ENCODE assay signal across 11 mouse cellular contexts in the genomic region with DNA sequence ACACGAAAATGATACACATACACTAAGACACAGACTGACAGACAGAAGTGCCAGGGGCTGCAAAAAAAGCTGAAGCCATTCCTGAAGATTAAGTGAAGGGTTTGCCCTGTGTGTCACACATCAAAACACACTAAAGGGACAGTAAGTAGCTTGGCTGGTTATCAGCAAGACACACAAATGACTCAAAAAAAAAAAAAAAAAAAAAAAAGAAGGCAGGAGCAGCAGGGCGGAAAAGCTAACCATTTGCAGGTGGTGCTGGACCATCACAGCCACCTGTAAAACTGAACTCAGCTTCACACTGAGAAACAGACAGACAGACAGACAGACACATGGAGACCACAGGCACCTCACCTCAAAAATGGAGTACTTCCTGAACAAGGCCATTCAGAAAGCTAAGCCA. TPM values are rescaled to one million over a fixed set of nuclear protein-coding genes. Genes with fewer than 3 reads are reported as not detected.
DNase-seq lines count a peak whose midpoint lies in the region; ATAC-seq and TF ChIP-seq lines count a peak whose summit lies in the region.
"Had no signal": no experiment of that assay in that cellular context is flagged by ENCODE, and none has a peak within 500 bp of the region (broad histone marks: within the 10 kb centered on the region; RNA-seq: fewer than 3 reads in every experiment).

No protein-coding gene starts in this region.

- H3K4me3 ChIP-seq in limb, embryonic 11.5 days (ENCODE audit: low read depth, low read length): no peak overlapping the region
- no peak overlapping the region for H3K4me3 ChIP-seq in limb, embryonic 10.5 days
- peak overlapping the region; percentile 13; the same call in 1 of the 2 replicates for H3K4me3 ChIP-seq in embryonic facial prominence, embryonic 13.5 days
- no peak overlapping the region for H3K4me3 ChIP-seq in intestine, embryonic 15.5 days (replicated peaks)
- H3K4me3 ChIP-seq in myocyte: no peak overlapping the region
- H3K4me3 ChIP-seq: left cerebral cortex, adult 2 months had no signal

- no peak for DNase-seq in limb, embryonic 11.5 days (ENCODE audit: low spot score)
- no peak for DNase-seq in limb, embryonic 10.5 days (ENCODE audit: low spot score)
- DNase-seq in right cerebral cortex, adult 2 months (ENCODE audit: low spot score in 2 of 2): no peak
- no peak for DNase-seq in kidney, adult 9 months
- no peak for DNase-seq in cerebellum, postnatal 14 days
- DNase-seq: cerebellum, adult 18-20 months; thymus, postnatal 25 days had no signal

- no peaks in the 10 kb centered on the region for H3K27me3 ChIP-seq in limb, embryonic 11.5 days (ENCODE audit: control insufficient read depth, insufficient read depth, low read length)
- H3K27me3 ChIP-seq in limb, embryonic 10.5 days (ENCODE audit: low read depth, poor library complexity, severe bottlenecking): no peaks in the 10 kb centered on the region
- H3K27me3 ChIP-seq in embryonic facial prominence, embryonic 13.5 days: no peaks in the 10 kb centered on the region
- H3K27me3 ChIP-seq in intestine, embryonic 15.5 days (replicated peaks): no peaks in the 10 kb centered on the region
- no peaks in the 10 kb centered on the region for H3K27me3 ChIP-seq in myocyte (ENCODE audit: control insufficient read depth, insufficient read depth, insufficient read length)

- H3K9me3 ChIP-seq in limb, embryonic 11.5 days (ENCODE audit: control insufficient read depth, low read length): no peaks in the 10 kb centered on the region
- no peaks in the 10 kb centered on the region for H3K9me3 ChIP-seq in limb, embryonic 10.5 days (replicated peaks)
- no peaks in the 10 kb centered on the region for H3K9me3 ChIP-seq in embryonic facial prominence, embryonic 13.5 days
- no peaks in the 10 kb centered on the region for H3K9me3 ChIP-seq in intestine, embryonic 15.5 days

- no peak for ATAC-seq in limb, embryonic 11.5 days (ENCODE audit: insufficient number of reproducible peaks, low FRiP score, low TSS enrichment, low read depth)
- no peak for ATAC-seq in embryonic facial prominence, embryonic 13.5 days (ENCODE audit: insufficient number of reproducible peaks, insufficient read depth, low FRiP score, low TSS enrichment, low read depth)
- no peak for ATAC-seq in intestine, embryonic 15.5 days

- H3K36me3 ChIP-seq in limb, embryonic 11.5 days (ENCODE audit: control insufficient read depth, insufficient read depth, low read length): peaks cover 6% of the 10 kb centered on the region; the same call in 1 of the 2 replicates
- H3K36me3 ChIP-seq in limb, embryonic 10.5 days: peaks cover 52% of the 10 kb centered on the region
- H3K36me3 ChIP-seq in embryonic facial prominence, embryonic 13.5 days: peaks cover 31% of the 10 kb centered on the region
- peaks cover 15% of the 10 kb centered on the region for H3K36me3 ChIP-seq in intestine, embryonic 15.5 days
- peaks cover 13% of the 10 kb centered on the region for H3K36me3 ChIP-seq in myocyte (ENCODE audit: control insufficient read depth, insufficient read depth)

- 0 out of 2 replicates have a peak, but pooled peaks cover 8% of the 10 kb centered on the region for H3K4me1 ChIP-seq in limb, embryonic 11.5 days (ENCODE audit: control insufficient read depth, insufficient read depth, low read length)
- H3K4me1 ChIP-seq in limb, embryonic 10.5 days: peaks cover 19% of the 10 kb centered on the region
- peaks cover 22% of the 10 kb centered on the region for H3K4me1 ChIP-seq in embryonic facial prominence, embryonic 13.5 days
- peaks cover 11% of the 10 kb centered on the region; the same call in 1 of the 2 replicates for H3K4me1 ChIP-seq in intestine, embryonic 15.5 days (replicated peaks)

- 0 out of 2 replicates have a peak overlapping the region, but pooled peaks have one; percentile 5 for H3K4me2 ChIP-seq in limb, embryonic 11.5 days (ENCODE audit: low read depth, severe bottlenecking)
- H3K4me2 ChIP-seq in embryonic facial prominence, embryonic 13.5 days: peak overlapping the region; percentile 64
- peak overlapping the region; percentile 78; the same call in 1 of the 2 replicates for H3K4me2 ChIP-seq in intestine, embryonic 15.5 days (replicated peaks)
- H3K4me2 ChIP-seq in myocyte (ENCODE audit: low read depth): peak overlapping the region; percentile 75

- H3ac ChIP-seq in myocyte (ENCODE audit: control insufficient read depth, insufficient read length): no peak overlapping the region

- peaks cover 61% of the 10 kb centered on the region for H3K79me2 ChIP-seq in myocyte (ENCODE audit: control insufficient read depth, insufficient read depth)

- TF ChIP-seq POLR2A in myocyte (IDR thresholded peaks at IDR 0.05; ENCODE audit: insufficient read length, low read depth): no peak

- H3K27ac ChIP-seq in limb, embryonic 11.5 days (replicated peaks; ENCODE audit: low read depth, low read length): no peak overlapping the region
- no peak overlapping the region for H3K27ac ChIP-seq in limb, embryonic 10.5 days
- no peak overlapping the region for H3K27ac ChIP-seq in embryonic facial prominence, embryonic 13.5 days
- no peak overlapping the region for H3K27ac ChIP-seq in intestine, embryonic 15.5 days
- H3K27ac ChIP-seq: left cerebral cortex, adult 2 months had no signal

- H3K9ac ChIP-seq in limb, embryonic 11.5 days (ENCODE audit: low read length): no peak overlapping the region
- no peak overlapping the region for H3K9ac ChIP-seq in embryonic facial prominence, embryonic 13.5 days
- H3K9ac ChIP-seq in intestine, embryonic 15.5 days: no peak overlapping the region

- WGBS in limb, embryonic 11.5 days: 80% methylated on average over 2 of the region's 2 CpGs
- 88% methylated on average over 2 of the region's 2 CpGs for WGBS in limb, embryonic 10.5 days
- 80% methylated on average over 2 of the region's 2 CpGs for WGBS in embryonic facial prominence, embryonic 13.5 days
- WGBS in intestine, embryonic 15.5 days: 79% methylated on average over 2 of the region's 2 CpGs

TF ChIP-seq in myocyte, 11 proteins besides CTCF, POLR2A, EP300 and RAD21:
- TF ChIP-seq REST (IDR thresholded peaks at IDR 0.05; ENCODE audit: insufficient read depth, insufficient read length) (no peak), TCF3 (IDR thresholded peaks at IDR 0.05; ENCODE audit: insufficient read length, low read depth) (no peak), E2F4 (IDR thresholded peaks at IDR 0.05; ENCODE audit: insufficient read depth) (no peak), TCF12 (IDR thresholded peaks at IDR 0.05; ENCODE audit: insufficient read depth, poor library complexity, severe bottlenecking) (no peak), SRF (IDR thresholded peaks at IDR 0.05; ENCODE audit: control insufficient read depth, insufficient read length, low read depth) (no peak), USF1 (IDR thresholded peaks at IDR 0.05; ENCODE audit: low read depth) (no peak), MYOG (IDR thresholded peaks at IDR 0.05; ENCODE audit: control insufficient read depth in 1 of 3, insufficient read depth in 1 of 3, insufficient read length in 2 of 3, low read depth in 2 of 3) (no peak), MYOD1 (IDR thresholded peaks at IDR 0.05; ENCODE audit: control insufficient read depth in 1 of 3, insufficient read length in 2 of 3, low read depth in 2 of 3) (no peak), MAX (IDR thresholded peaks at IDR 0.05; ENCODE audit: low read depth) (no peak), CEBPB (IDR thresholded peaks at IDR 0.05; ENCODE audit: insufficient read depth, poor library complexity, severe bottlenecking) (no peak), POLR2AphosphoS2 (IDR thresholded peaks at IDR 0.05; ENCODE audit: insufficient read length, low read depth) (no peak)

RNA-seq across cellular contexts. Expression of gene Nelfa, which starts 2.1 kb away (rescaled TPM):
- 71.0 and 78.7 TPM in 2 replicates for polyA plus RNA-seq in limb, embryonic 11.5 days (2014; fragmentation: Nextera tagmentation; extraction: Ambion mirVana)
- polyA plus RNA-seq in limb, embryonic 10.5 days (2016; fragmentation: Nextera tagmentation; extraction: Ambion mirVana): 90.5 and 93.8 TPM in 2 replicates
- 61.9 and 67.7 TPM in 2 replicates for polyA plus RNA-seq in embryonic facial prominence, embryonic 13.5 days (2015; fragmentation: Nextera tagmentation; extraction: Ambion mirVana)
- polyA plus RNA-seq in intestine, embryonic 15.5 days (2015; fragmentation: Nextera tagmentation; extraction: Ambion mirVana): 49.3 and 51.3 TPM in 2 replicates
- 17.1 TPM for polyA plus RNA-seq in myocyte (2012; fragmentation: generic; extraction: Trizol)

RNA-seq across cellular contexts. Expression of gene Gm1673, which starts 49.2 kb away (rescaled TPM):
- 150 and 154 TPM in 2 replicates for polyA plus RNA-seq in limb, embryonic 11.5 days (2014; fragmentation: Nextera tagmentation; extraction: Ambion mirVana)
- 174 TPM in 2 replicates for polyA plus RNA-seq in limb, embryonic 10.5 days (2016; fragmentation: Nextera tagmentation; extraction: Ambion mirVana)
- 152 and 174 TPM in 2 replicates for polyA plus RNA-seq in embryonic facial prominence, embryonic 13.5 days (2015; fragmentation: Nextera tagmentation; extraction: Ambion mirVana)
- polyA plus RNA-seq in intestine, embryonic 15.5 days (2015; fragmentation: Nextera tagmentation; extraction: Ambion mirVana): 54.7 and 61.2 TPM in 2 replicates
- polyA plus RNA-seq in myocyte (2012; fragmentation: generic; extraction: Trizol): 1.9 TPM

Comparison
In these comparisons a context has a peak if more than half of its experiments do, and no peak if none do; other contexts are left out.
1. H3K4me2 ChIP-seq: peak in every context shown above with its lines; median percentile 78 in intestine, embryonic 15.5 days; 75 in myocyte; 64 in embryonic facial prominence, embryonic 13.5 days; 5 in limb, embryonic 11.5 days.
2. RNA of gene Gm1673, which starts 49.2 kb away (polyA plus RNA-seq): 174 TPM in limb, embryonic 10.5 days, 152 to 174 TPM in embryonic facial prominence, embryonic 13.5 days, 150 to 154 TPM in limb, embryonic 11.5 days and 54.7 to 61.2 TPM in intestine, embryonic 15.5 days; 1.9 TPM in myocyte (single experiment); every median in the first group is over 10 times any median in the second.